Mouse (Mus musculus) forebrain, postnatal 0 days (tissue): ENCODE results near the gene Nfrkb. TPM values are rescaled to one million over a fixed set of nuclear protein-coding genes. Genes with fewer than 3 reads are reported as not detected.

Experiments
- ATAC-seq: fragments of 200-750 bp; cut with Nextera tagmentation; 2 replicates; pipeline ENCODE4 v1.8.0; 2017; ENCODE audit warnings: mild to moderate bottlenecking, moderate library complexity
- DNase-seq: peaks from one replicate; pipeline ENCODE4 v3.0.0-alpha.2; 2015
- H3K27ac ChIP-seq: fragments of 300-500 bp; sonication (generic); 2 replicates; pipeline ENCODE4 v1.5.1; 2014; ENCODE audit warnings: low read depth, mild to moderate bottlenecking, antibody characterized with exemption, low read length, moderate library complexity, mixed read lengths
- H3K27me3 ChIP-seq: fragments of 300-500 bp; sonication (generic); 2 replicates; pipeline ENCODE4 v1.6.1; 2014; ENCODE audit warnings: mild to moderate bottlenecking, low read length, mixed read lengths; ENCODE audit not compliant: insufficient read depth
- H3K36me3 ChIP-seq: fragments of 300-500 bp; sonication (generic); 2 replicates; pipeline ENCODE4 v1.6.1; 2014; ENCODE audit warnings: mild to moderate bottlenecking, moderate library complexity; ENCODE audit not compliant: insufficient read depth
- H3K4me1 ChIP-seq: fragments of 300-500 bp; sonication (generic); 2 replicates; pipeline ENCODE4 v1.6.1; 2014; ENCODE audit warnings: antibody characterized with exemption; ENCODE audit not compliant: insufficient read depth
- H3K4me2 ChIP-seq: fragments of 300-500 bp; sonication (generic); 2 replicates; pipeline ENCODE4 v1.6.1; 2014; ENCODE audit warnings: low read depth, mild to moderate bottlenecking, moderate library complexity
- H3K4me3 ChIP-seq: fragments of 300-500 bp; sonication (generic); 2 replicates; pipeline ENCODE4 v1.5.1; 2014; ENCODE audit warnings: low read depth, low read length, mixed read lengths
- H3K9ac ChIP-seq: fragments of 300-500 bp; sonication (generic); 2 replicates; pipeline ENCODE4 v1.6.1; 2014; ENCODE audit warnings: mild to moderate bottlenecking
- H3K9me3 ChIP-seq: fragments of 300-500 bp; sonication (generic); 2 replicates; pipeline ENCODE4 v1.6.1; 2016; ENCODE audit warnings: low read length
- CTCF ChIP-seq: sonication (generic); IDR thresholded peaks from 2 replicates; pipeline ENCODE4 v1.5.1; 2016; ENCODE audit warnings: antibody characterized with exemption, control low read depth, low read depth
- WGBS: fragments of 180-500 bp; shearing (Covaris S2); extraction: QIAGEN DNeasy Blood & Tissue Kit; methylation state at CpG from one replicate; pipeline ENCODE4 v1.1.7; 2014; 5-methylcytosine and 5-hydroxymethylcytosine counted together
- polyA plus RNA-seq: library from polyadenylated mRNA; unstranded; fragments of >200 nt; fragmentation: Nextera tagmentation; extraction: Ambion mirVana; gene quantifications from 2 replicates; pipeline ENCODE4 v1.2.1, GENCODE M21; 2015
- total RNA-seq: library from RNA; depleted of rRNA; stranded (reverse); fragments of >200 nt; gene quantifications from 2 replicates; pipeline ENCODE4 v1.2.3, GENCODE M21; 2014; rRNA removed

The Nfrkb gene
- total and polyA plus RNA-seq, 2 experiments from 2014 or later, result 22.0 to 46.8 TPM

DNA sequence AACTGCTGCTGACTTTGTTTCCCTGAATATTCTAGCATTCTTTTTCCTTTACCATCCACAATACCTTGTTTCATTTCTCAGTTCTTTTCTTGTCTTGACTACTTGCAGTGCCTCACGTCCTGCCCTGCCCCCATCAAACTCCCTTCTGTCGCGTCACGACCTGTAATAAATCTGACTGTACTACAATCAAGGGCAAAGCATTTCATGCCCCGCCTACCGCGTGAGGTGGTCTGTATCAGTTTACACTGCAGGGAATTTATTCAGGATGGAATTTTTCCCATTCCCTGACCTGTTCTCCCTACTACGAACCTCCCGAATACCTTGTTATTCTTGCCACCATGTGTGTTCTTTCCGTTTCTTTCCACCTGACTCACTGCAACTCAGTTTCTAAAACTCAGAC, 66.2 kb downstream of the Nfrkb start:
- 85% methylated on average over 10 of the region's 10 CpGs for WGBS
- no peak for ATAC-seq
- Histone ChIP-seq H3K36me3 (no peaks in the 10 kb centered on the region), H3K4me3 (no peak overlapping the region), H3K9ac (no peak overlapping the region), H3K9me3 (no peaks in the 10 kb centered on the region), H3K4me1 (no peaks in the 10 kb centered on the region), H3K4me2 (no peak overlapping the region), H3K27me3 (no peaks in the 10 kb centered on the region), H3K27ac (no peak overlapping the region)
- TF ChIP-seq CTCF, result no peak
- DNase-seq, result no peak

DNA sequence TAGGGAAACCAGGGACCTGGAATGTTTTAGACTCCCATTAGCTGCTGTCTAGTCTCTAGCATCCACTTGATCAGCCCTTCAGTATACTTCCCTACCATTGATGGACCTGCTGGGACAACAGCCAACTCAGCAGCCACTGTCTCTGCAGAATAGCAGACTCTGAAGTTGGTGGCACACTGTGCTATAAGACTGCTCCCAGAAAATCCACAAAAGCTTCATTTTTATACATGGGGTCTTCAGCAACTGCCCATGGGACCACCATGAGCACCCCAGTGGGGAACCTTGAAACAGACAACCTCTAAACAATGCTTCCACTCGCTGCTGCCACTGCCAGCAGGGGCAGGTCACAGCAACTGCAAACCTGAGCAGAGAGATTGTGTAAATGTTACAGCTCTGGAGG, 68.4 kb downstream of the Nfrkb start:
- no peak overlapping the region for H3K27ac ChIP-seq
- no peak for TF ChIP-seq CTCF
- no peak overlapping the region for H3K9ac ChIP-seq
- H3K4me1 ChIP-seq, result no peaks in the 10 kb centered on the region
- no peak for ATAC-seq
- 52% methylated on average over 1 of the region's 1 CpGs for WGBS
- DNase-seq, result no peak
- no peak overlapping the region for H3K4me2 ChIP-seq
- no peaks in the 10 kb centered on the region for H3K36me3 ChIP-seq
- H3K4me3 ChIP-seq, result no peak overlapping the region
- no peaks in the 10 kb centered on the region for H3K9me3 ChIP-seq
- no peaks in the 10 kb centered on the region for H3K27me3 ChIP-seq

DNA sequence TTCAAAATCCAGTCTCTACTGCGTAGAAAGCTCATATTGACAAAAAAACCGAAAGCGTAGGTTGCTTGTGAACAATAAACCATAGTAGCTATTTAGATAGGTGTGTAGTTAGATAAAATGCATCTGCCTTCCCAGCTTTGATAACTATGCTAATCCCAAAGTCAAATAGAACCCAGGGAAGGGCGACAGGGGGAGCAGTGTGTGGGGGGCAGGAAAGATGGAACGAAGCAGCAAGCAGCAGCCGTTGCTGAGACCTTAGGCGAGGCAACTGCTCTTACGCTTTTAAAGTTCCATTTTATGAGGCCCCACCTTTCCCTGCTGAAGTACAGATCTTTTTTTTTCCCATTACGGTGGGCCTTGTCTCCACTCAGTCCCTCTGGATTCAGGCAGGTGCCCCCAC, 77.2 kb downstream of the Nfrkb start:
- 46% methylated on average over 9 of the region's 9 CpGs for WGBS
- no peaks in the 10 kb centered on the region for H3K9me3 ChIP-seq
- H3K4me2 ChIP-seq, result peak overlapping the region; percentile 32; the same call in 1 of the 2 replicates
- ATAC-seq (no peak), DNase-seq (no peak)
- no peak overlapping the region for H3K9ac ChIP-seq
- no peak overlapping the region for H3K27ac ChIP-seq
- no peaks in the 10 kb centered on the region for H3K4me1 ChIP-seq
- no peak for TF ChIP-seq CTCF
- no peaks in the 10 kb centered on the region for H3K36me3 ChIP-seq
- H3K27me3 ChIP-seq, result peaks cover 7% of the 10 kb centered on the region; the same call in 1 of the 2 replicates
- H3K4me3 ChIP-seq, result no peak overlapping the region

DNA sequence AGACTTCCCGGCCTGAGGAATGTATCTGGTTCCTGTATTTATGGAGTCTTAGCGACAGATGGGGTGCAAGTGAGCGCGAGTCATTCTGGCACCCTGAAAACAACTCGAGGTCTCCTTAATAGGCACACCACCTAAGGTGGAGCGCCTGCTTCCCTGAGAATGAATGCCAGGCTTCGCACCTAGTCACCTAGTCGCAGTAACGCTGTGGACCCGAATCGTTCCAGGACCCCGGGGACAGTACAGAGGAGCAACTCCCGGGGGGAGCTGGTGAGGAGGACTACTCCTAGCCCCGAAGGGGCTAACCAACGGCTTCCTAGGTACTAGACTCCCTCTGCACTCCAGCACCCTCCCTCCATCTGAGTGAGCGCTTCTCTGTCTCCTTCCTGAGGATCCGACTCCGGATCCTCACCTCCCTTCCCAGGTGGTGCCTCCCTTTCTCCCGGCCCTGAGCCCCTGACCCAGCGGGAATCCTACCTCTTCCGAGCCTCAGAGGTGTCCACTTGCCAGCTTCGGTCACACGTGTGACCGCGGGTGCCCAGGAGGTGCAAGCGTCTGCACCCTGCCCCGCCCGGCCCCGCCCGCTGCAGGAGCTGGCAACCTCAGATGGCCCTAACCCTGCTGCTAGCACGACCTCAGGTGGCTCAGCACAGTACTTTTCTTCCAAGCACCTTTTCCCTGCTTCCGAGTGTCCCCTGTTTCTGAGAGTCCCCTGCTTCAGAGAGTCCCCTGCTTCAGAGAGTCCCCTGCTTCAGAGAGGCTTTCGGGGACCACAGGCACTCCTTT, 77.9 kb downstream of the Nfrkb start, which contains the start of gene Tmem45b:
TSS of gene Tmem45b (minus strand) at position 771 of the 783 bp plus-strand sequence.
- DNase-seq, result no peak
- Histone ChIP-seq H3K9me3 (no peaks in the 10 kb centered on the region), H3K27me3 (peaks cover 7% of the 10 kb centered on the region; the same call in 1 of the 2 replicates), H3K36me3 (no peaks in the 10 kb centered on the region), H3K27ac (no peak within 1 kb of the TSS), H3K9ac (no peak within 1 kb of the TSS), H3K4me2 (peak within 1 kb of the TSS; percentile 32), H3K4me3 (no peak within 1 kb of the TSS), H3K4me1 (no peaks in the 10 kb centered on the region)
- TF ChIP-seq CTCF, result no peak
- ATAC-seq, result no peak
- WGBS, result 9% methylated on average over 33 of the region's 33 CpGs

Other genes with a start within 250 kb of the Nfrkb start
- gene Aplp2, start 174.4 kb upstream of the Nfrkb start, total RNA-seq, result 240 and 341 TPM in 2 replicates
- 251 and 328 TPM in 2 replicates for gene Aplp2, start 174.4 kb upstream of the Nfrkb start, polyA plus RNA-seq
- 13.2 and 16.0 TPM in 2 replicates for gene Prdm10, start 105.7 kb upstream of the Nfrkb start, total RNA-seq
- gene Prdm10, start 105.7 kb upstream of the Nfrkb start, polyA plus RNA-seq, result 3.4 and 5.1 TPM in 2 replicates
- gene Tmem45b, start 78.3 kb downstream of the Nfrkb start, total RNA-seq, result 0.31 TPM in 1 of 2 replicates, not detected in the other
- 0.13 TPM in 2 replicates for gene Tmem45b, start 78.3 kb downstream of the Nfrkb start, polyA plus RNA-seq